Mouse (Mus musculus): Measurements from ENCODE around the gene Spon1. TPM values are rescaled to one million over a fixed set of nuclear protein-coding genes. Genes with fewer than 3 reads are reported as not detected.

Gene Spon1
- polyA plus RNA-seq, 1 experiment from 2014 or later, result 59.3 TPM

DNA sequence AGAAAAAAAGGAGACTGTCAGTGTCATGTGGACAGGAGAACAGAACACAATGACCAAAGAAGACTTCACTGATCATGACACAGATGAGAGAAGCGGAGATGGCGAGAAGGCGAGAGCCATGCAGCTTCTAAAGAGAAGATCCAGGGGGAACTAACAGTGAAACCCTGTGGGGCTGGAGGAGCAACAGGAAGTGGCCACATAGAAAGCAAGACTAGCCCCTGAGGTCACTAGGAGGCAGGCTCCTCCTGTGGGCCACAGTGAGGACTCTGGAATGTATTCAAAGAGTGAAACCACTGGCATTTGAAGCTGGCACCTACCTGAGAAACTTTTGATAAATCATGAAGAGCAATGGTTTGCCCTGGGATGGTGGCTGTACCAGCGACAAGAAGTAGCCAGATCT is 313.5 kb downstream of the Spon1 start:
- Histone ChIP-seq H3K9ac (ENCODE audit: low read length) (no peak overlapping the region), H3K4me1 (ENCODE audit: control insufficient read depth, insufficient read depth, low read length) (peaks cover 13% of the 10 kb centered on the region; the same call in 1 of the 2 replicates), H3K4me2 (ENCODE audit: low read depth, low read length) (no peak overlapping the region), H3K27me3 (ENCODE audit: control insufficient read depth, insufficient read depth, low read length) (no peaks in the 10 kb centered on the region), H3K36me3 (ENCODE audit: control insufficient read depth, insufficient read depth) (no peaks in the 10 kb centered on the region), H3K27ac (ENCODE audit: low read length) (no peak overlapping the region), H3K4me3 (ENCODE audit: low read length) (no peak overlapping the region), H3K9me3 (replicated peaks; ENCODE audit: control insufficient read depth, low read length) (no peaks in the 10 kb centered on the region)
- ATAC-seq (replicated peaks; ENCODE audit: extremely low read depth, insufficient read depth, low FRiP score), result no peak
- 94% methylated on average over 4 of the region's 4 CpGs for WGBS

DNA sequence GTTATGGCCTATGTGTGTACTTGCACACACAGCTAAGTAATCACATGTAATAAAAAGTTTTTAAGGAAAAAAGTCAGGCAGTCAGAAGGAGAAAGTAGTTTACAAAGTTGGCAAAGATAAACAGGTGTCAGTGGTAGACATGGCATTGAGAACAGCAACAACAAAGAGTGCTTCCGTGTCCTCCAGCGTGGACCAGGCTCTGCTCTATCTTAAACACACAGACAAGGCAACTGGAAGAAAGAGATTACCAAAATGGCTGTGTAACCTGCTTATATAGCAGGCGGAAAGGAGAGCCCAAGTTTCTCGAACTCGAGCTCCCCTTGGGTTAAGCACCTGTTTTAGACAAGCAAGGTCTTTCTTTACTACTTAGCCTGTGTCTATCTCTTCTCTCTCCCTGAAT is 314.5 kb downstream of the Spon1 start:
- whole genome bisulfite sequencing, result 86% methylated on average over 5 of the region's 5 CpGs
- H3K9ac ChIP-seq (ENCODE audit: low read length), result no peak overlapping the region
- no peaks in the 10 kb centered on the region for H3K9me3 ChIP-seq (replicated peaks; ENCODE audit: control insufficient read depth, low read length)
- peaks cover 13% of the 10 kb centered on the region; the same call in 1 of the 2 replicates for H3K4me1 ChIP-seq (ENCODE audit: control insufficient read depth, insufficient read depth, low read length)
- H3K36me3 ChIP-seq (ENCODE audit: control insufficient read depth, insufficient read depth), result no peaks in the 10 kb centered on the region
- H3K4me3 ChIP-seq (ENCODE audit: low read length), result no peak overlapping the region
- no peak overlapping the region for H3K27ac ChIP-seq (ENCODE audit: low read length)
- no peaks in the 10 kb centered on the region for H3K27me3 ChIP-seq (ENCODE audit: control insufficient read depth, insufficient read depth, low read length)
- no peak for ATAC-seq (replicated peaks; ENCODE audit: extremely low read depth, insufficient read depth, low FRiP score)
- H3K4me2 ChIP-seq (ENCODE audit: low read depth, low read length), result no peak overlapping the region

DNA sequence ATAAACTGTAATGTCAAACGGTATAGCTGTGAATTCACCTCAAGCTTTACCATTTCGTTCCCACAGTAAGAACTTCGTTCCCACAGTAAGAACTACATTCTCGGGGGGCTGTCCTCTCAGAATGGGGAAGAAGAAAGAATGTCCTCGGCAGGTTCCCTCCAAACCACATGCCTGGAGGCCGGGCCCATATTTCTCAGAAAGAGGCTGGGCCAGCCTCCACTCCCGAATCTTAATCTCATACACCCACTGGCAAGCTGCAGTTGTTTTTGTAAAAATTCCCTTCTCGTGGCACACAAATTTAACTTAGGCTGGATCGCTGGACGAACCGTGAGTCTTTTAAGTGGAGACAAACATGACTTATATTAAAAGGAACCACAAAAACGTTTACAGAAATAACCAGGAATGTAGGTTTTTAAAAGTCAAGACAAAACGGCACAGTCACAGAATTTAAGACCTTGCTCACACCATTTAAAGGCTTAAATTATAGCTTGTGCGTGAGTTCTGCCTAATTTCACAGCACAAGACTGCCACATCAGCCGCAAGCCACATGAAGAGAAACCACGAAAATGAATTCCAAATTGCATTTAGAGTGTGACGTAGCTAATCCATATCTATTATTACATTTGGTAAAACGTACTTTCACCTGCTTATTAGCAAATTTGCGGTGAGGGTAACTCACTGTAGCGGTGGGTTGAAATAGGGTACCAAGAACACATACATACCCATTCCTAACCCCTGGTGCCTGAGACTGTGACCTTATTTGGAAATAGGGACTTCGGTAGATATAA is 316.0 kb downstream of the Spon1 start:
- 77% methylated on average over 21 of the region's 21 CpGs for WGBS
- Histone ChIP-seq H3K27me3 (ENCODE audit: control insufficient read depth, insufficient read depth, low read length) (no peaks in the 10 kb centered on the region), H3K9me3 (replicated peaks; ENCODE audit: control insufficient read depth, low read length) (no peaks in the 10 kb centered on the region), H3K4me3 (ENCODE audit: low read length) (no peak overlapping the region), H3K4me2 (ENCODE audit: low read depth, low read length) (no peak overlapping the region), H3K4me1 (ENCODE audit: control insufficient read depth, insufficient read depth, low read length) (peaks cover 21% of the 10 kb centered on the region), H3K36me3 (ENCODE audit: control insufficient read depth, insufficient read depth) (no peaks in the 10 kb centered on the region), H3K9ac (ENCODE audit: low read length) (no peak overlapping the region), H3K27ac (ENCODE audit: low read length) (no peak overlapping the region; the same call in 1 of the 2 replicates)
- ATAC-seq (replicated peaks; ENCODE audit: extremely low read depth, insufficient read depth, low FRiP score), result no peak

DNA sequence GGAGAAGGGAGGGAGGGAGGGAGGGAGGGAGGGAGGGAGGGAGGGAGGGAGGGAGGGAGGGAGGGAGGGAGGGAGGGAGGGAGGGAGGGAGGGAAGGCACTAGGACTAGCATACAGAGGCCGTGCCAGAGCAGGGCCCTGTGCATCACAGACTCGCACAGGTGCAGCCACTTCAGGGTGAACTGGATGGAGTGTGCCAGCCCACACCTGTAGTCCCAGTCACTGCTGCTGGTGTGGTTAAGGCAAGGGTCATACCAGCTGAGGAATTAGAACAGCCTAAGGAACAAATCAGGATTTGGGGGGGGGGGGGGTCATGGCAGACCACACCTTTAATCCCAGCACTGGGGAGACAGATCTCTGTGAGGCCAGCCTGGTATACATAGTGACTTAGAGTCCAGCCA is 317.3 kb downstream of the Spon1 start:
- Histone ChIP-seq H3K9ac (ENCODE audit: low read length) (no peak overlapping the region), H3K4me1 (ENCODE audit: control insufficient read depth, insufficient read depth, low read length) (peaks cover 33% of the 10 kb centered on the region), H3K4me2 (ENCODE audit: low read depth, low read length) (no peak overlapping the region), H3K36me3 (ENCODE audit: control insufficient read depth, insufficient read depth) (no peaks in the 10 kb centered on the region), H3K27ac (ENCODE audit: low read length) (no peak overlapping the region), H3K4me3 (ENCODE audit: low read length) (no peak overlapping the region), H3K9me3 (replicated peaks; ENCODE audit: control insufficient read depth, low read length) (no peaks in the 10 kb centered on the region), H3K27me3 (ENCODE audit: control insufficient read depth, insufficient read depth, low read length) (no peaks in the 10 kb centered on the region)
- ATAC-seq (replicated peaks; ENCODE audit: extremely low read depth, insufficient read depth, low FRiP score), result no peak
- 76% methylated on average over 2 of the region's 2 CpGs for WGBS

DNA sequence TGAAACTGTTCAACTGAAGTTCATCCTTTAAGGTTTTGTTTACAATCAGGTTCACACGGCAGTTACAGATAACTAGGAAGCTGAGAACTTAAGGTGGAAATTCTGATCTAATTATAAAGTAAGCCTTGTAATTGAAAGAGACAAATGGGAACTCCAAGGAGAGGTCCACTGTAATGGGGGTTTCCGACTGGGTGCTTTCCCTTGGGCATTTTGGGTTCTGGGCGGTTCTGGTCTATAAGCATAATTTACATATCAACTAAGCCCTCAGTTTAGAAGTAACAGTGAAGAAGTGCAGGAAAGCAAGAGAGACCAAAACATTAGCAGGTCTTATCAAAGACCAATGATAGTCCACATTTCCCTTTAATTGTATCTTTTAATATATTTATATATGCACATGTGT is 318.0 kb downstream of the Spon1 start:
- Histone ChIP-seq H3K9me3 (replicated peaks; ENCODE audit: control insufficient read depth, low read length) (no peaks in the 10 kb centered on the region), H3K4me2 (ENCODE audit: low read depth, low read length) (no peak overlapping the region), H3K9ac (ENCODE audit: low read length) (no peak overlapping the region), H3K27ac (ENCODE audit: low read length) (no peak overlapping the region), H3K27me3 (ENCODE audit: control insufficient read depth, insufficient read depth, low read length) (no peaks in the 10 kb centered on the region), H3K36me3 (ENCODE audit: control insufficient read depth, insufficient read depth) (no peaks in the 10 kb centered on the region), H3K4me1 (ENCODE audit: control insufficient read depth, insufficient read depth, low read length) (peaks cover 40% of the 10 kb centered on the region), H3K4me3 (ENCODE audit: low read length) (no peak overlapping the region)
- WGBS, result 62% methylated on average over 3 of the region's 3 CpGs
- ATAC-seq (replicated peaks; ENCODE audit: extremely low read depth, insufficient read depth, low FRiP score), result no peak

DNA sequence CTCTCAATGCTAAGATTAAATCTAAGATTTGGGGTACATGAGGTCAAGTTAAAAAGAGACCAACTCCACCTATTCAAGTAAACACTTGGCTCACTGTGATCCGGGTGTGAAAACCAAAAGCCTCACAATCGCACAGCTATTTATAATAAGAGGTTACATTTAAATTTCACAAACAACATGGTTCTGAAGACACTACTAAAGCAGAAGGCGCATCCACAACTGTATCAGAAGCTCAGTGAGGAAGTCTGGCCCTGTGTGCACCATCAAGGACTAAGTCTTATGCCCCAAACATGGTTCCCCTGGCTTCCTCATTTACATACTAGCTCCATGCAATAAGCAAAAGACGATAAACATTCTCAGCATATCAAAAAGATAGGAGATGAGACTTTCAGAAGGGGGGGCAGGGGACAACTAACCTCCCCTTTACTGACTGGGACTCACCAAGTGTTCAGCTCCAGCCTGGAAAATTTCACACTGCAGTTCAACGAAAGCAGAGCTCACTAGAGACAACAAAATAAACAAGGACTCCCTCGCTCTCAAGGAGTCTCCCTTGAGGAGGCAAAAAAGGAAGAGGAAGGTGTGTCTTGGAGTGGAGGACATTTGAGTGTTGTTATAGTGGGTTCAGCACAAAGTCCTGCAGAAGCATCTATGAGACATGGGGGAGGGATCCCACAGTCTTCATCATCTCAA is 320.4 kb downstream of the Spon1 start:
- Histone ChIP-seq H3K4me2 (ENCODE audit: low read depth, low read length) (no peak overlapping the region), H3K4me1 (ENCODE audit: control insufficient read depth, insufficient read depth, low read length) (peaks cover 49% of the 10 kb centered on the region), H3K27me3 (ENCODE audit: control insufficient read depth, insufficient read depth, low read length) (no peaks in the 10 kb centered on the region), H3K36me3 (ENCODE audit: control insufficient read depth, insufficient read depth) (no peaks in the 10 kb centered on the region), H3K4me3 (ENCODE audit: low read length) (no peak overlapping the region), H3K27ac (ENCODE audit: low read length) (no peak overlapping the region), H3K9ac (ENCODE audit: low read length) (no peak overlapping the region), H3K9me3 (replicated peaks; ENCODE audit: control insufficient read depth, low read length) (no peaks in the 10 kb centered on the region)
- 61% methylated on average over 6 of the region's 6 CpGs for WGBS
- ATAC-seq (replicated peaks; ENCODE audit: extremely low read depth, insufficient read depth, low FRiP score), result no peak

DNA sequence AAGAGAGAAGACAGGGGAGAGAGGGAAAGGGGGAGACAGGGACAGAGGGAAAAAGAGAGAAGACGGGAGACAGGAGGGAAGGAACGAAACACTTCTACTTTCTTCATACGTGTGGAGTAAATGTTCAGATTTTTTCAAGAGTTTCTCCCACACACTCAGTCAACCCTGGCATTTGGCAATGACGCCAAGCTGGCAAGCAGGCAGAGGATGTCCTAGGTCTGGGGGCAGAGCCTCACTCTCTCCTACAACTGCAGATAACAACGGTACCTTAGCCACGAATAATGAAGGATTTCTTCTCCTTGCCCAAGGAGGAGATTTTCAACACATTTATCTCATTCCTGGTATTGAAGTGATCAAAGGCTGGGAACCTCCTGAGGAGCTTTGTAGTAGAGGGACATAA is 321.5 kb downstream of the Spon1 start:
- no peak overlapping the region for H3K4me3 ChIP-seq (ENCODE audit: low read length)
- peaks cover 53% of the 10 kb centered on the region for H3K4me1 ChIP-seq (ENCODE audit: control insufficient read depth, insufficient read depth, low read length)
- ATAC-seq (replicated peaks; ENCODE audit: extremely low read depth, insufficient read depth, low FRiP score), result no peak
- no peak overlapping the region for H3K4me2 ChIP-seq (ENCODE audit: low read depth, low read length)
- WGBS, result 35% methylated on average over 6 of the region's 6 CpGs
- H3K36me3 ChIP-seq (ENCODE audit: control insufficient read depth, insufficient read depth), result no peaks in the 10 kb centered on the region
- H3K9me3 ChIP-seq (replicated peaks; ENCODE audit: control insufficient read depth, low read length), result no peaks in the 10 kb centered on the region
- H3K27me3 ChIP-seq (ENCODE audit: control insufficient read depth, insufficient read depth, low read length), result no peaks in the 10 kb centered on the region
- H3K27ac ChIP-seq (ENCODE audit: low read length), result no peak overlapping the region
- H3K9ac ChIP-seq (ENCODE audit: low read length), result no peak overlapping the region

DNA sequence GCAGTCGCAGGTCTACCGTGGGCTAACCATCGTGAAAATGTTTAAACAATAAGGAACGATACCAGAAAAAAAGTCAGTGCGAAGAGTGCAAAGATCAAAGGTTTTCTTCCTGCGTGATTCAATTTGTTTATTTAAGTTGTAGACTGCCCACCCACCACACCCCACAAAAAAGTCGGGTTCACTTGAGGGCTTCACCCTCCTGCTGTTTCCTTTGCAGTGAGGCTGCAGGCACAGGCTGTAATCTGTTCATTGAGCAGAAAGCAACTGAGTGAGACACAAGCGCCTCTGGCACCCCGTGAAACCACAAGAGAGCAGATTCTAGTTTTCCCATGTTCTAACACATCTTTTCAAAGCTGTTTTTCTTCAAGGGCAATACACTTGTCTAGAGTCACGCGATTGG is 322.2 kb downstream of the Spon1 start:
- H3K27me3 ChIP-seq (ENCODE audit: control insufficient read depth, insufficient read depth, low read length), result no peaks in the 10 kb centered on the region
- H3K36me3 ChIP-seq (ENCODE audit: control insufficient read depth, insufficient read depth), result no peaks in the 10 kb centered on the region
- H3K9ac ChIP-seq (ENCODE audit: low read length), result no peak overlapping the region
- no peak overlapping the region for H3K4me2 ChIP-seq (ENCODE audit: low read depth, low read length)
- no peak; the same call in 1 of the 2 replicates for ATAC-seq (replicated peaks; ENCODE audit: extremely low read depth, insufficient read depth, low FRiP score)
- no peaks in the 10 kb centered on the region for H3K9me3 ChIP-seq (replicated peaks; ENCODE audit: control insufficient read depth, low read length)
- H3K4me3 ChIP-seq (ENCODE audit: low read length), result no peak overlapping the region
- WGBS, result 40% methylated on average over 11 of the region's 11 CpGs
- H3K4me1 ChIP-seq (ENCODE audit: control insufficient read depth, insufficient read depth, low read length), result peaks cover 52% of the 10 kb centered on the region
- no peak overlapping the region for H3K27ac ChIP-seq (ENCODE audit: low read length)

DNA sequence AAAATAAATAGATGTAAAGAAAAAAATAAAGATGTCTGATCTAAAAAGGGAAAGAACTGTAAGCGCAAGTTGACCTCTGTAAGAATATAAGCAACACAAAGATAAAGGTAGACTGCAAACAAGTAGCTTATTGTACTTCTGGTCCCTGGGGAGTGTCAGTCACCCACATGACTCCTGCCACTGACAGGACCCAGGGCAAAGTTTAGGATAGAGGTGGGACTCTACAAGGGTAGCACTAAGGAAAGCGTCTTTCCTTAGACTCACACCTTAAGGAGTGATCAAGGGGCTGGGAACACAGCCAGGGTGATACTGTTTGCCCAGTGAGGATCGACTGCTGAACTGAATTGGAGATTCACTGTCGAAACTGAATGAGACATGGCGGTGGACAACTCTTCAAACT is 323.1 kb downstream of the Spon1 start:
- Histone ChIP-seq H3K4me3 (ENCODE audit: low read length) (no peak overlapping the region), H3K9me3 (replicated peaks; ENCODE audit: control insufficient read depth, low read length) (no peaks in the 10 kb centered on the region), H3K27ac (ENCODE audit: low read length) (no peak overlapping the region), H3K36me3 (ENCODE audit: control insufficient read depth, insufficient read depth) (no peaks in the 10 kb centered on the region), H3K9ac (ENCODE audit: low read length) (no peak overlapping the region), H3K27me3 (ENCODE audit: control insufficient read depth, insufficient read depth, low read length) (no peaks in the 10 kb centered on the region), H3K4me2 (ENCODE audit: low read depth, low read length) (no peak overlapping the region), H3K4me1 (ENCODE audit: control insufficient read depth, insufficient read depth, low read length) (peaks cover 57% of the 10 kb centered on the region)
- WGBS, result 38% methylated on average over 5 of the region's 5 CpGs
- ATAC-seq (replicated peaks; ENCODE audit: extremely low read depth, insufficient read depth, low FRiP score), result no peak
